In the genomic region with DNA sequence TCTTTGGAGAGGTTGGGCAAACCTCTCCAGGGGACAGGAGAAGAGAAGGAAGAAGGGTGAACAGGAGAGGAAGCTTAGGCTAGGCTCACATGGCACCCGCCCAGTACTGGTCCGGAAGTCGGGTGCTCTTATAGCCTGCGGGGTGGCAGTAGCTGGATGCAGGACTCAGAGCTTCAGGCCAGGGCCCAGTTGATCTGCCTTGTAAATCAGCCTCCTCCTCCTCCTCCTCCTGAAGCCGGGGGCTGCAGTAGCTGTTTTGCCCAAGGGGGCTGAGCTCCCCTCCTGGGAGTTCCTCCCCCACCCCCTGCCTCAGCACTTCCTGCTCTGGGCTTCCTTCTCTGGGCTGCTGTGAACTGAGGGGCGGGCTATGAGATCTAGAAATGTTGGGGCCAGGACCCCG, we compare ENCODE assay signal across 7 mouse cellular contexts. TPM values are rescaled to one million over a fixed set of nuclear protein-coding genes. Genes with fewer than 3 reads are reported as not detected.
DNase-seq lines count a peak whose midpoint lies in the region; ATAC-seq lines count a peak whose summit lies in the region.

A gene (minus strand): TSS at position 102 of the 400 bp plus-strand sequence.

- peak; percentile 27 for DNase-seq in ovary, postnatal 36 days (ENCODE audit: low spot score)
- DNase-seq in ovary, adult 18-20 months (ENCODE audit: low spot score): no peak
- DNase-seq in lung, postnatal 14 days: peak; percentile 38
- peak; percentile 80 for DNase-seq in thymus, postnatal 25 days
- DNase-seq in adrenal gland, postnatal 25 days: no peak
- no peak for DNase-seq in gastrocnemius, postnatal 10 days

- ATAC-seq in inflammation-experienced regulatory T-cells, adult 6 months: peak; percentile 81

RNA-seq across cellular contexts. Expression of the gene that starts here (rescaled TPM):
- 10 to 100 TPM in 2 of 3 experiments, 1 to 10 TPM in 1; 8.2 to 18.9 (median 18.4) TPM for polyA plus RNA-seq in inflammation-experienced regulatory T-cells, adult 6 months (2017; shearing (Covaris generic))
- total RNA-seq in adrenal gland, postnatal 25 days (2021): 0.76 and 2.1 TPM in 2 replicates
- 1 to 10 TPM in 1 of 2 experiments, under 1 TPM in 1; 0.40 to 1.1 TPM for total RNA-seq in gastrocnemius, postnatal 10 days (2021)

Comparison
In these comparisons a context has a peak if more than half of its experiments do, and no peak if none do; other contexts are left out.
1. DNase-seq: peak in ovary, postnatal 36 days (single experiment), lung, postnatal 14 days (single experiment) and thymus, postnatal 25 days (single experiment); none in ovary, adult 18-20 months (single experiment), adrenal gland, postnatal 25 days (single experiment) and gastrocnemius, postnatal 10 days (single experiment).